Comparison of ENCODE assay signal across 19 mouse cellular contexts in the genomic region with DNA sequence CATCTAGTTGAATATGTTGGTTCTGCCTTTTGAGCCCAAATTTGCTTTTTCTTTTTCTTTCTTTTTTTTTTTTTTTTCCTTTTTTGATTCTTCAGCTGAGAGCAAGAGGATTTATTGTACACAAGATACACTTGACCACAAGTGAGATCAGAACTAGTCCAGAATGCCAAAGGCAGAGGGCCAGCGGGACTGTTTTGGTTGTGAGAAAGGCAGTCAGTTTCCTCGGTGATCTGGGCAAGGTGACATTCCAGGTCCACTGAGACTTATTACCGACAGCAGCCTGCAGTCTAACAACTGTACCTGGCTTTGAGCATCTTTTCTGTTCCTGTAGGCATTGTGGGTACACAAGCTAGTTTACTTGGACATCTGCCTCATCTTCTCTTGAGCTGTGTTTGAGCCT. TPM values are rescaled to one million over a fixed set of nuclear protein-coding genes. Genes with fewer than 3 reads are reported as not detected.
A peak's percentile ranks its signal among the peaks of the same experiment; 100 is the strongest.
DNase-seq lines count a peak whose midpoint lies in the region; ATAC-seq and TF ChIP-seq lines count a peak whose summit lies in the region.
"Had no signal": no experiment of that assay in that cellular context is flagged by ENCODE, and none has a peak within 500 bp of the region (broad histone marks: within the 10 kb centered on the region; RNA-seq: fewer than 3 reads in every experiment).

No protein-coding gene starts in this region.

- TF ChIP-seq POLR2A in cerebellum, adult 2 months (IDR thresholded peaks at IDR 0.05; ENCODE audit: borderline replicate concordance, insufficient read depth, low read length): no peak
- no peak for TF ChIP-seq POLR2A in heart, adult 2 months (IDR thresholded peaks at IDR 0.05; ENCODE audit: insufficient read depth, low read depth, low read length)
- no peak for TF ChIP-seq POLR2A in lung, adult 2 months (IDR thresholded peaks at IDR 0.05; ENCODE audit: borderline replicate concordance, extremely low read depth, low read depth, low read length)

- peaks cover 16% of the 10 kb centered on the region for H3K36me3 ChIP-seq in heart, adult 2 months (ENCODE audit: control insufficient read depth, insufficient read depth, low read length)
- peaks cover 5% of the 10 kb centered on the region for H3K36me3 ChIP-seq in heart, embryonic 11.5 days (ENCODE audit: control insufficient read depth, insufficient read depth, low read length)

- no peaks in the 10 kb centered on the region for H3K27me3 ChIP-seq in cerebellum, adult 2 months (ENCODE audit: control insufficient read depth, insufficient read depth, low read length)
- H3K27me3 ChIP-seq in heart, adult 2 months (ENCODE audit: control insufficient read depth, insufficient read depth, low read length): no peaks in the 10 kb centered on the region
- H3K27me3 ChIP-seq in heart, embryonic 11.5 days (ENCODE audit: control insufficient read depth, insufficient read depth, low read length): no peaks in the 10 kb centered on the region
- H3K27me3 ChIP-seq: forebrain, embryonic 15.5 days had no signal

- no peak for TF ChIP-seq CTCF in cerebellum, adult 2 months (IDR thresholded peaks at IDR 0.05; ENCODE audit: borderline replicate concordance, insufficient read depth, low read depth, low read length)
- no peak for TF ChIP-seq CTCF in heart, adult 2 months (IDR thresholded peaks at IDR 0.05)
- no peak for TF ChIP-seq CTCF in lung, adult 2 months (IDR thresholded peaks at IDR 0.05; ENCODE audit: insufficient read depth, low read length)

- no peaks in the 10 kb centered on the region for H3K9me3 ChIP-seq in heart, embryonic 11.5 days (replicated peaks; ENCODE audit: control insufficient read depth, low read length)
- H3K9me3 ChIP-seq: embryonic facial prominence, embryonic 10.5 days; forebrain, embryonic 15.5 days had no signal

- 21% methylated on average over 3 of the region's 3 CpGs for WGBS in cerebellum, adult 2 months
- WGBS in heart, adult 2 months: 46% methylated on average over 3 of the region's 3 CpGs
- WGBS in heart, embryonic 11.5 days (ENCODE audit: insufficient replicate concordance): 78% methylated on average over 3 of the region's 3 CpGs
- WGBS in lung, adult 2 months: 60% methylated on average over 3 of the region's 3 CpGs

- no peaks in the 10 kb centered on the region for H3K4me1 ChIP-seq in cerebellum, adult 2 months (ENCODE audit: control insufficient read depth, insufficient read depth, low read length)
- H3K4me1 ChIP-seq in heart, adult 2 months (ENCODE audit: control insufficient read depth, insufficient read depth, low read length): peaks cover 8% of the 10 kb centered on the region
- H3K4me1 ChIP-seq in heart, embryonic 11.5 days (ENCODE audit: control insufficient read depth, insufficient read depth, low read length): no peaks in the 10 kb centered on the region
- H3K4me1 ChIP-seq in lung, adult 2 months (ENCODE audit: control insufficient read depth, insufficient read depth, low read length): peaks cover 9% of the 10 kb centered on the region
- H3K4me1 ChIP-seq: embryonic facial prominence, embryonic 10.5 days had no signal

- H3K4me3 ChIP-seq in cerebellum, adult 2 months (replicated peaks; ENCODE audit: insufficient read depth, low read depth, low read length): no peak overlapping the region
- no peak overlapping the region for H3K4me3 ChIP-seq in heart, adult 2 months
- no peak overlapping the region for H3K4me3 ChIP-seq in heart, embryonic 11.5 days (ENCODE audit: low read depth, low read length)
- no peak overlapping the region for H3K4me3 ChIP-seq in lung, adult 2 months (replicated peaks; ENCODE audit: extremely low read depth, low read depth, low read length)
- H3K4me3 ChIP-seq: embryonic facial prominence, embryonic 10.5 days; erythroblast, embryonic 14.5 days; forebrain, embryonic 15.5 days had no signal

- H3K4me2 ChIP-seq in heart, embryonic 11.5 days: no peak overlapping the region
- H3K4me2 ChIP-seq: forebrain, embryonic 15.5 days; hindbrain, embryonic 14.5 days; lung, embryonic 14.5 days had no signal

- peak; percentile 27 to 30 for DNase-seq in cerebellum, adult 2 months
- peak; percentile 43 for DNase-seq in heart, adult 2 months
- peak; percentile 11 for DNase-seq in lung, postnatal 10 days
- no peak for DNase-seq in lung, adult 2 months
- DNase-seq in natural killer cell, adult 2 months (ENCODE audit: low spot score in 2 of 2): no peak
- DNase-seq: adrenal gland, adult 8-10 months; layer of hippocampus, adult 9-11 months; liver; retina, postnatal 1 day; thymus, adult 18-20 months had no signal

- no peak for TF ChIP-seq EP300 in heart, adult 2 months (IDR thresholded peaks at IDR 0.05; ENCODE audit: insufficient read depth, low read depth, low read length)

- no peak for ATAC-seq in cerebellum, adult (ENCODE audit: insufficient number of reproducible peaks, low FRiP score, low TSS enrichment)
- no peak for ATAC-seq in heart, embryonic 11.5 days (replicated peaks; ENCODE audit: insufficient number of reproducible peaks, low FRiP score, low TSS enrichment)
- 0 out of 2 replicates have a peak, but pooled peaks have one; percentile 34 for ATAC-seq in megakaryocyte-erythroid progenitor cell, adult 5-6 weeks (replicated peaks; ENCODE audit: low FRiP score, low TSS enrichment, poor library complexity, severe bottlenecking)
- ATAC-seq: forebrain, embryonic 15.5 days; intestine, embryonic 16.5 days had no signal

- intact Hi-C loops in heart, adult 2 months (cut with DNase I): no loop called here

- no peak overlapping the region for H3K9ac ChIP-seq in heart, adult 2 months (ENCODE audit: low read depth, low read length)
- no peak overlapping the region for H3K9ac ChIP-seq in heart, embryonic 11.5 days (ENCODE audit: low read depth, low read length)
- H3K9ac ChIP-seq: forebrain, embryonic 15.5 days; hindbrain, embryonic 14.5 days; lung, embryonic 14.5 days had no signal

- H3K27ac ChIP-seq in cerebellum, adult 2 months (ENCODE audit: insufficient read depth, low read length): no peak overlapping the region
- H3K27ac ChIP-seq in heart, adult 2 months: no peak overlapping the region
- H3K27ac ChIP-seq in heart, embryonic 11.5 days (ENCODE audit: low read depth, low read length): no peak overlapping the region
- H3K27ac ChIP-seq: embryonic facial prominence, embryonic 10.5 days; forebrain, embryonic 15.5 days; hindbrain, embryonic 14.5 days had no signal

- H3K79me2 ChIP-seq in heart, adult 2 months (replicated peaks; ENCODE audit: control insufficient read depth, insufficient read depth, low read length): peaks cover 2% of the 10 kb centered on the region; the same call in 1 of the 2 replicates

RNA-seq across cellular contexts. Expression of gene Rtn4, which starts 10.0 kb away (rescaled TPM):
- polyA plus RNA-seq in cerebellum, adult 2 months (2012; rRNA removed): 370 and 418 TPM in 2 replicates
- total RNA-seq in heart, adult 2 months (2021): 10 to 100 TPM; 82.5 to 85.3 TPM
- 31.1 and 51.5 TPM in 2 replicates for polyA plus RNA-seq in heart, adult 2 months (2012; rRNA removed)
- polyA plus RNA-seq in heart, embryonic 11.5 days (2014; fragmentation: Nextera tagmentation; extraction: Ambion mirVana): 48.5 and 54.2 TPM in 2 replicates
- 108 and 133 TPM in 2 replicates for polyA plus RNA-seq in lung, adult 2 months (2012; rRNA removed)
- total RNA-seq in megakaryocyte-erythroid progenitor cell, adult 5-6 weeks (2014; fragmentation: Nextera tagmentation): 40.9 and 53.2 TPM in 2 replicates
- total RNA-seq in megakaryocyte-erythroid progenitor cell, adult 5-6 weeks (2017): 55.1 and 85.9 TPM in 2 replicates

Comparison
In these comparisons a context has a peak if more than half of its experiments do, and no peak if none do; other contexts are left out.
1. DNase-seq: peak in cerebellum, adult 2 months (2 of 2), heart, adult 2 months (2 of 2) and lung, postnatal 10 days (single experiment); none in lung, adult 2 months (single experiment) and natural killer cell, adult 2 months (0 of 2).